Mouse (Mus musculus) kidney, adult 2 months (tissue): ENCODE results near the gene Aff2. TPM values are rescaled to one million over a fixed set of nuclear protein-coding genes. Genes with fewer than 3 reads are reported as not detected.

Source experiments
- DNase-seq: peaks from one replicate; pipeline ENCODE4 v3.0.0; 2021
- H3K27ac ChIP-seq: fragments of 200-500 bp; 2 replicates; pipeline ENCODE4 v1.5.1; 2012; ENCODE audit warnings: low read depth, low read length, control low read depth, inconsistent platforms; ENCODE audit not compliant: insufficient read depth
- H3K27me3 ChIP-seq: fragments of 200-500 bp; replicated peaks from 2 replicates; pipeline ENCODE4 v1.6.1; 2012; ENCODE audit warnings: mild to moderate bottlenecking, moderate library complexity, low read length, inconsistent platforms; ENCODE audit not compliant: control insufficient read depth, insufficient read depth
- H3K36me3 ChIP-seq: fragments of 200-500 bp; 2 replicates; pipeline ENCODE4 v1.6.1; 2012; ENCODE audit warnings: mild to moderate bottlenecking, moderate library complexity, low read length, inconsistent platforms; ENCODE audit not compliant: control insufficient read depth, insufficient read depth
- H3K4me1 ChIP-seq: fragments of 200-500 bp; 2 replicates; pipeline ENCODE4 v1.6.1; 2011; ENCODE audit warnings: low read length; ENCODE audit not compliant: control insufficient read depth, insufficient read depth
- H3K4me3 ChIP-seq: fragments of 200-500 bp; 2 replicates; pipeline ENCODE4 v1.5.1; 2011; ENCODE audit warnings: mild to moderate bottlenecking, low read depth, low read length, control low read depth; ENCODE audit not compliant: insufficient read depth
- CTCF ChIP-seq: fragments of 200-500 bp; conservative IDR thresholded peaks from 2 replicates; pipeline ENCODE4 v1.5.1; 2011; ENCODE audit warnings: low read depth, mild to moderate bottlenecking, control low read depth, low read length, moderate library complexity, mixed read lengths; ENCODE audit not compliant: insufficient read depth, insufficient read length
- POLR2A ChIP-seq: fragments of 200-500 bp; IDR thresholded peaks from one replicate; pipeline ENCODE4 v1.6.1; 2011; ENCODE audit warnings: low read depth, low read length, control low read depth
- WGBS: fragments of 180-500 bp; shearing (Covaris S2); methylation state at CpG from one replicate; pipeline ENCODE4 v1.1.7; 2018; 5-methylcytosine and 5-hydroxymethylcytosine counted together
- polyA plus RNA-seq: library from polyadenylated mRNA; depleted of rRNA; stranded (reverse); fragments of >200 nt; gene quantifications from 2 replicates; pipeline ENCODE4 v1.2.3, GENCODE M21; 2012

The Aff2 gene
- polyA plus RNA-seq, 1 experiment, result 0.09 TPM

GRCm38 (mm10) chrX:69817679-69818078, 457.6 kb downstream of the Aff2 start:
- 93% methylated on average over 3 of the region's 3 CpGs for WGBS
- H3K4me1 ChIP-seq, result no peaks in the 10 kb centered on the region
- no peaks in the 10 kb centered on the region for H3K36me3 ChIP-seq
- H3K27me3 ChIP-seq, result no peaks in the 10 kb centered on the region
- H3K4me3 ChIP-seq, result no peak overlapping the region
- DNase-seq, result no peak
- H3K27ac ChIP-seq, result no peak overlapping the region
- no peak for TF ChIP-seq POLR2A
- no peak for TF ChIP-seq CTCF

- H3K36me3 ChIP-seq, result no peaks in the 10 kb centered on the region
- TF ChIP-seq POLR2A (no peak), CTCF (no peak)
- no peak overlapping the region for H3K27ac ChIP-seq
- DNase-seq, result no peak
- WGBS, result 57% methylated on average over 5 of the region's 5 CpGs
- H3K27me3 ChIP-seq, result no peaks in the 10 kb centered on the region
- no peak overlapping the region for H3K4me3 ChIP-seq
- H3K4me1 ChIP-seq, result no peaks in the 10 kb centered on the region
Observed at GRCm38 (mm10) chrX:69818188-69818587, 458.1 kb downstream of the Aff2 start.

- TF ChIP-seq CTCF (no peak), POLR2A (no peak)
- no peaks in the 10 kb centered on the region for H3K4me1 ChIP-seq
- 70% methylated on average over 5 of the region's 5 CpGs for WGBS
Observed at GRCm38 (mm10) chrX:69867601-69868000, 507.5 kb downstream of the Aff2 start.

GRCm38 (mm10) chrX:69891713-69892112, 531.6 kb downstream of the Aff2 start:
- H3K4me1 ChIP-seq, result no peaks in the 10 kb centered on the region
- no peaks in the 10 kb centered on the region for H3K36me3 ChIP-seq
- H3K27me3 ChIP-seq, result no peaks in the 10 kb centered on the region
- no peak for DNase-seq
- H3K4me3 ChIP-seq, result no peak overlapping the region
- no peak for TF ChIP-seq CTCF
- no peak for TF ChIP-seq POLR2A
- H3K27ac ChIP-seq, result no peak overlapping the region
- WGBS, result 33% methylated on average over 3 of the region's 3 CpGs

More at GRCm38 (mm10) chrX:69867601-69868000, 507.5 kb downstream of the Aff2 start:
- no peak for DNase-seq
- H3K27me3 ChIP-seq, result no peaks in the 10 kb centered on the region
- H3K27ac ChIP-seq, result no peak overlapping the region
- no peaks in the 10 kb centered on the region for H3K36me3 ChIP-seq
- H3K4me3 ChIP-seq, result no peak overlapping the region
